Mouse (Mus musculus) urinary bladder, postnatal 4 days (tissue): ENCODE results near the gene Lrp1.
"Not testable (repeated sequence)": the region's sequence is repeated elsewhere in the genome, so short reads cannot be mapped to it uniquely, and the experiment has no call there.

Experiments used
- DNase-seq, 2 experiments: peaks; one replicate each; pipeline ENCODE4 v3.0.0; 2021 to 2022; ENCODE audit warnings: low spot score in 2 of 2

Gene Lrp1

GRCm38 (mm10) chr10:127620406-127621190 lies at the start of gene Lrp1:
Gene Lrp1 (minus strand): TSS chr10:127621148.
- peak in 1 of 2 experiments; percentile 51 for DNase-seq

GRCm38 (mm10) chr10:127670185-127670584 lies 49.2 kb upstream of the Lrp1 start:
- DNase-seq = no peak

DNA sequence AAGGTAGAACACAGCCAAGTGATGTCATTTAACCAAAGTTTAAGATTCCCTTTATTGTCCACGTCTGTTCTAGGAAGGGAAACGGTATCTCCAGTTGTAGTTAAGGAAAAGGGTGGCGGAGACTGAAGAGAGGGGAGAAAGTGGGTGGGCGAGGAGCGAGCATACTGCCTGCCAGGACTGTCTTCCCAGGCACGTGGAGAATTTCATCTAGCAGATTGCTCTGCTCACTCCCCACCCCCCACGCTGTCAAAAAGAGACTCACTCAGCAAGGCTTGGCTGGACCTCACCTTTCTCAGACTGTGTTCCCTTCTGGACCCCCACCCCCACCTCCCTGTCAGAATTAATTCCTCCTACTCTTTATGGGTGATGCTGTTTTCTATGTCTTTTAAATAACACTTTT lies 48.2 kb upstream of the Lrp1 start:
- DNase-seq = peak; percentile 41 to 65

GRCm38 (mm10) chr10:127668093-127669050 lies 47.4 kb upstream of the Lrp1 start, which contains the start of gene Nab2:
Gene Nab2 (minus strand): TSS chr10:127668568.
- DNase-seq = peak; percentile 79 to 81

- DNase-seq = peak; percentile 90 to 91
Observed at GRCm38 (mm10) chr10:127667269-127668092, 46.5 kb upstream of the Lrp1 start.

DNA sequence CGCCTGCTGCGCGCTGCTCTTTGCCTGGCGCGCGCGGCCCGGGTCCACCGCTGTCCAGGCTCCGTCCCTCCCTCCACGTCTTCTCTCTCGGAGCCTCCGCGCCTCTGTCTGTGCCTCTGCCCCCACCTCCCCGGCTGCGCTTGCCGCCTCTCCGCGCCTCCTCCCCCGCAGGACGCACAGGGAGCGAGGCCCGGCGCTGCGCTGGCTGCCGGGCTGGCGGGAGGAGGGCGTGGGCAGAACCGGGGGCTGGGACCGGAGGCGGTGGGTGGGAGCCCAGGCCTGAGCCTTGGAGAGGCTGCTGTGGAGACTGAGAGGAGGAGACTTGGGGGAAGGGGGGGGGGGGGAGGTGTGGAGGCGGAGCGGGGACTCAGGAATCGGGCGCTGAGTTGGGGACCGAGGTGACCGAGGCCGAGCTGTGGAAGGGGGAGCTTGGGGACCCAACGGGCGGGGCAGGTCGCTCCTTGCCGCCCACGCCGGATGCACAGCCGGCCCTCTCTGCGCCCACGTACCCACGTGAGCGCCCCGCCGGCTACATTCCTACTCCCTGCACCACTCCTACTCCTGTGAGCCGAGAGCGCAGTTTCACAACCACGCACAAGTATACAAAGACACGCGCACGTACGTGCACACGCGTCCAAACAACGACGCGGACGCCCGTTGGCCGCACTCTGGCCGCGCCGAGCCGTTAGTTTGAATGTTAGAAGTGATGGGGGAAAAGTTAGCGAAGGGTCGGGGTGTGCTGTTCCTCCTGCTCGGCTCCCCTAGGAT lies 45.7 kb upstream of the Lrp1 start, which contains the start of gene Nemp1:
Gene Nemp1 (plus strand): TSS at position 401 of the 768 bp plus-strand sequence.
- DNase-seq = peak; percentile 89

- DNase-seq = peak; percentile 30 to 58
Observed at GRCm38 (mm10) chr10:127665366-127666181, 44.6 kb upstream of the Lrp1 start.

DNA sequence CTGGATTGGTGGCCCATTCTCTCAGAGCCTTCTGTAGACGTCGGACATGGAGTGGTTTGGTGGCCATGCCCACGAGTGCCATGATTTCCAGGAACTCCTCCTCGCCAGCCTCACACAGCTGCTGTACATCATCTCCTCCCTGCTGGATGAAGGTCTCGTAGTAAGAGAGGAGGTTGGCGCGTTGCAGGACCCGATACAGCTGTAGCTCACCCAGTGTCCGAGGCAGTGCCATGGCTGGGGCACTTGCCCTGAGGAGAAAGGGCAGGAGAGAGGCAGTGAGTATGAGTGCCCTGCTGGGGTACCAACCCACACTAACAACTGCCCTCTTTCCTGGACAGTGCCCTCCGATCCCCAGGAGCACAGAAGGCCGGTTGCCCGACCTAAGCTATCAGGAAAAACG lies 43.9 kb upstream of the Lrp1 start:
- DNase-seq = no peak

GRCm38 (mm10) chr10:127664166-127664565 lies 43.2 kb upstream of the Lrp1 start:
- DNase-seq = peak in 1 of 2 experiments; percentile 58

DNA sequence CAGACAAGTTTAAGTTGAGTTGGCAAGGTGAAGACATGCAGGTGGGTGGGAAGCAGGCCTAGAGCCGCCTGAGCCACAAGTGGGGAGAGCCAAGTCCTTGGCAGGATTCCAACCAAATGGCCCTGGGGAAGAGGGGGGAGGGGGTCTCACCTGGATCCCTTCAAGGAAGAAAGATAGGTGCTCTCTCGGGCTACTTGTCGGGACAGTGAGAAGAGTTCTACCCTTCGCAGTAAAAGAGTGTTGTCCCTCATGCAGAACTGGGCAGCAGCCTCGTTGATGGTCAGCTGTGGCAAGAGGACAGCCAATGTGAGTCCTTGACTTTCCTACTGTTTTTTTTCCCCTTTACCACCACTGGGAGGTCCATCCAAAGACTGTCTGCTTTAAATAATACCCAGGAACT lies 42.6 kb upstream of the Lrp1 start:
- no peak for DNase-seq

DNA sequence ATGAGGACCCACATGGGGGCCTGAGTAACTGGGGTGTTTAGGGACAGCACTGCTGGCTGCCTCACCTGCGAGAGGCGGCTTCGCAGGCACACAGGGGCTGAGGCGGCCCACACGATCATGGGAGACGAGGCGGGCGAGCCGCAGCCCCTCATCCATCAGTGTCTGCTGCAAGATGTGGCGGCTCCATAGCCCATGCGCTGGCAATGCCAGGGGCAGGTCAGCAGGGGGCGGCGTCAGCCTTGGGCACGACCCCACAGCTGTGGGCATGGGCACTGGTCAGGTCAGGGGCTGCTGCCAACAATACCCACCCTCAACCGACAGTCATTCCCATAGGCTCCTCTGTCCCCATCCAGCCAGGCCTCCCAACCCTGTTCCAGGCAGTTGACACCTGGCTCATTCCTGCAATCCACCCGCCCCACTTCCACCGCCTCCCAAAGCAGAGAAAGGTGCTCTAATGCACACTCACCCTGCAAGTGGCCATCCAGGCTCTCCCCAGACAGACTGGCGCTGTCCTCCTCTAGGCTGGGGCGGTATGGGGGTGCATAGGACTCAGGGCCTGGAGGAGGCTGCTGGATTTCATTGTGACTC lies 41.8 kb upstream of the Lrp1 start:
- DNase-seq = peak; percentile 48 to 62

GRCm38 (mm10) chr10:127661915-127662663 lies 41.1 kb upstream of the Lrp1 start:
- DNase-seq = peak; percentile 65 to 73

GRCm38 (mm10) chr10:127661291-127661914 lies 40.5 kb upstream of the Lrp1 start:
- DNase-seq = peak; percentile 33 to 59

GRCm38 (mm10) chr10:127659551-127659950 lies 38.6 kb upstream of the Lrp1 start:
- DNase-seq = no peak

DNA sequence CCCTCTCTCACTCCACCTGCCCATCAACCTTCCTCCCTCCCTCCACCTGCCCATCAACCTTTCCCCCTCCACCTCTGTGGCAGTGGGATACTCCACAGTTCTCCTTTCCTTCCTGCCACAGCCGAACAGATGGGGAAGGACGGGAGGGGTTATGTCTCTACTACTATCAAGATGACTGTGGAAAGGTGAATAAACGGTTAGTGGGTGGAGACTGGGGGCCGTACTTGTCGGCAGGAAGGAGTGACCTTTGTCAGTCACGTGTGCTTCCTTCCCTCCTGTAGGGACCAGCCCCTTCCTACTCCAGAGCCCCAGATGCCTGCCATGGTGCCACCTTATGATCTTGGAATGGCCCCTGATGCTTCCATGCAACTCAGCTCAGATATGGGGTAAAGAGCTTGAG lies 37.1 kb upstream of the Lrp1 start:
- DNase-seq = no peak

DNA sequence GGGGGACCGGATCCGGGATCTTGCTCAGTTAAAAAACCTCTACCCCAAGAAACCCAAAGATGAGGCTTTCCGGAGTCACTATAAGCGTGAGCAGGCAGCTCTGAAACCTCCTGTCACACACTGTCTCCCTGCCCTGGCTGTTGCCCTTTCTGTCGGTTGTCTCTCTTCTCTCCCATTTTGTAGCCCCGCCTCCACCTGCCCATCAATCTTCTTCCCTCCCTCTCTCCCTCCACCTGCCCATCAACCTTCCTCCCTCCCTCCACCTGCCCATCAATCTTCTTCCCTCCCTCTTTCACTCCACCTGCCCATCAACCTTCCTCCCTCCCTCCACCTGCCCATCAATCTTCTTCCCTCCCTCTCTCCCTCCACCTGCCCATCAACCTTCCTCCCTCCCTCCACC lies 36.7 kb upstream of the Lrp1 start:
- DNase-seq = not testable (repeated sequence)

DNA sequence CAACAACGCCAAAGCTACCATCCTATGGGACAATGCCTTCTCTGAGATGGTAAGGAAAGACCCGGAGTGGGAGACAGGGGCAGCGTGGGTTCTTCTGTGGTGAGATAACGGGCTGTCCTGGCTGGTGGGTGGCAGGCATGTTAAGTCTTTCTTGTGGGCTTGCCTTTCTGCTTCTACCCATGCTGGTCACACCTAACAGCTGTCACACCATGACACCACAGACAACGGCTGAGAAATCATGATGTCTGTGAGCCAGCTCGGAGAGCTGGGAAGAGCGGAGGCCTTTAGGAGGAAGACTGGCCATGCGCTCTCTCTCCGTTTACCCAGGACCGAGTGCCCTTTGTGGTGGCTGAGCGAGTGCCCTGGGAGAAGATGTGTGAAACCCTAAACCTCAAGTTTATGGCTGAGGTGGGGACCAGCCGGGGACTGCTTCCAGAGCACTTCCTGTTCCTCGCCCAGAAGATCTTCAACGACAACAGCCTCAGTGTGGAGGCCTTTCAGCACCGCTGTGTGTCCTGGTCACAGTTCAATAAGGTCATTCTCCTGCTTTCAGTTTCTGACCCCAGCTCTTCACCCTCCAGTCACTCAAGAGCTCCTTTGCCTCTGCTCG lies 34.1 kb upstream of the Lrp1 start:
- DNase-seq = no peak
